Mouse (Mus musculus) G1E (cell line): ENCODE results near the gene Id2.

Source experiments
- CTCF ChIP-seq: IDR thresholded peaks from 2 replicates; pipeline ENCODE4 v1.5.1; 2012; ENCODE audit warnings: low read depth, low read length, inconsistent platforms, mixed read lengths
- GATA1 ChIP-seq: IDR thresholded peaks from 2 replicates; pipeline ENCODE4 v1.6.1; 2012; ENCODE audit warnings: borderline replicate concordance, low read length, inconsistent platforms, mixed read lengths
- GATA2 ChIP-seq: IDR thresholded peaks from 2 replicates; pipeline ENCODE4 v1.6.1; 2012; ENCODE audit warnings: low read depth, low read length, inconsistent platforms, borderline replicate concordance
- POLR2AphosphoS5 ChIP-seq: IDR thresholded peaks from 2 replicates; pipeline ENCODE4 v1.6.1; 2012; ENCODE audit warnings: low read depth, low read length, inconsistent platforms; ENCODE audit not compliant: insufficient replicate concordance
- TAL1 ChIP-seq: conservative IDR thresholded peaks from 2 replicates; pipeline ENCODE4 v1.6.1; 2012; ENCODE audit warnings: low read depth, low read length, inconsistent platforms, mixed read lengths

DNA sequence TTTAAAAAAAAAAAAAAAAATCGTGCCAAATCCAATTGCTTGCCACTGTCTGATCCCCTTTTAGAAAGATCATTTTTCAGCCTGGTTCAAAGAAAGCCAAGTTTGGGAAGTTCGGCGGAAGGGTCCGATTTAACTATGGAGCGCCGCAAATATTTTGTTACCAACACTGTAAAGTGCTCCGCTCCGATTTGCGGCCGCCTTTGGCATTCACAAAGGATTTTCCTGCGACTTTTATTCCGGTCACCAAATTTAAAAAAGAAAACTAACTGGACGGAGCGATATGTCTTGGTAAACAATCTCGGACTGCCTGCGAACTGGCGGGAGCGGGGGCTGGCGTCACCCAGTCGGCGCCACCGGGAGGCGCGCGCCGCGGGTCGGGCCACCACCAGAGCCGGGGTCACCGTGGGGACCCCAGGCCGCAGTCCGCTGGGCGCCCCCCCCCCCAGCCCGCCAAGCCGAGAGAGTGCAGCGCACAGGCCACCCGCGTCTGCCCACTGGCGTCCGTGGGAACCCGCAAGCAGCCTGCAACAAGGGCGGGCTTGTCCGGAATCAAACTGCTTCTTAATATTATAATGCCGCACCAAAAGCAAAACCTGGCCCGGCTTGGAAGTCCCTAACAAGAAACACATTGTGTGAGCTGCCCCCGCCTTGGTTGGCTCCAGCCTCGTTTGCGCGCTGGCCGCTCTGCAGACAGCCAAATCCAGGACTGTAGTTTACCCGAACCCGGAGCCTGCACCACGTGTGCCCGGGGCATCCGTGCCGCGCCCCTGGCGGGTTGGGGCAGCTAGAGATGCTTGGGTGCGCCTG is 3.7 kb upstream of the Id2 start:
- TF ChIP-seq CTCF (no peak), POLR2AphosphoS5 (no peak), GATA1 (no peak), TAL1 (no peak), GATA2 (no peak)
